Mouse (Mus musculus) liver, embryonic 16.5 days (tissue): ENCODE data around the gene Hspbap1. TPM values are rescaled to one million over a fixed set of nuclear protein-coding genes. Genes with fewer than 3 reads are reported as not detected.

ENCODE experiments used
- ATAC-seq: fragments of 200-750 bp; cut with Nextera tagmentation; 2 replicates; pipeline ENCODE4 v1.8.0; 2017; ENCODE audit warnings: low read depth, mild to moderate bottlenecking, moderate number of reproducible peaks, moderate library complexity
- H3K27ac ChIP-seq: fragments of 300-500 bp; sonication (generic); 2 replicates; pipeline ENCODE4 v1.5.1; 2014; ENCODE audit warnings: mild to moderate bottlenecking, low read length
- H3K27me3 ChIP-seq: fragments of 300-500 bp; sonication (generic); 2 replicates; pipeline ENCODE4 v1.6.1; 2014; ENCODE audit warnings: low read depth, low read length, mixed read lengths; ENCODE audit not compliant: control insufficient read depth, insufficient read depth
- H3K36me3 ChIP-seq: fragments of 300-500 bp; sonication (generic); 2 replicates; pipeline ENCODE4 v1.6.1; 2014; ENCODE audit warnings: mild to moderate bottlenecking; ENCODE audit not compliant: control insufficient read depth, insufficient read depth
- H3K4me1 ChIP-seq: fragments of 300-500 bp; sonication (generic); 2 replicates; pipeline ENCODE4 v1.6.1; 2014; ENCODE audit warnings: low read depth, low read length, mixed read lengths; ENCODE audit not compliant: control insufficient read depth
- H3K4me2 ChIP-seq: fragments of 300-500 bp; sonication (generic); 2 replicates; pipeline ENCODE4 v1.6.1; 2014; ENCODE audit warnings: low read depth, low read length, mixed read lengths
- H3K4me3 ChIP-seq: fragments of 300-500 bp; sonication (generic); 2 replicates; pipeline ENCODE4 v1.5.1; 2014; ENCODE audit warnings: low read depth, mild to moderate bottlenecking, low read length
- H3K9ac ChIP-seq: fragments of 300-500 bp; sonication (generic); 2 replicates; pipeline ENCODE4 v1.6.1; 2014; ENCODE audit warnings: low read depth, low read length
- H3K9me3 ChIP-seq: fragments of 300-500 bp; sonication (generic); replicated peaks from 2 replicates; pipeline ENCODE4 v1.6.1; 2016; ENCODE audit warnings: low read length; ENCODE audit not compliant: control insufficient read depth
- WGBS: fragments of 180-500 bp; shearing (Covaris S2); extraction: QIAGEN DNeasy Blood & Tissue Kit; methylation state at CpG from one replicate; pipeline ENCODE4 v1.1.7; 2014; ENCODE audit not compliant: insufficient replicate concordance; 5-methylcytosine and 5-hydroxymethylcytosine counted together
- polyA plus RNA-seq: library from polyadenylated mRNA; unstranded; fragments of >200 nt; fragmentation: Nextera tagmentation; extraction: Ambion mirVana; gene quantifications from 2 replicates; pipeline ENCODE4 v1.2.1, GENCODE M21; 2015

Gene Hspbap1
- polyA plus RNA-seq, 1 experiment from 2014 or later: 17.2 TPM

- H3K4me1 ChIP-seq: peaks cover 18% of the 10 kb centered on the region
- WGBS: 3% methylated on average over 12 of the region's 12 CpGs
- H3K9me3 ChIP-seq: no peaks in the 10 kb centered on the region
- H3K36me3 ChIP-seq: no peaks in the 10 kb centered on the region
- peaks cover 13% of the 10 kb centered on the region for H3K27me3 ChIP-seq
- peak overlapping the region; percentile 68 for H3K4me3 ChIP-seq
- no peak overlapping the region for H3K27ac ChIP-seq
- peak overlapping the region; percentile 69 for H3K4me2 ChIP-seq
- no peak for ATAC-seq
- H3K9ac ChIP-seq: peak overlapping the region; percentile 65
Observed at GRCm38 (mm10) chr16:35870581-35871047, 100.4 kb downstream of the Hspbap1 start.

- Histone ChIP-seq H3K27ac (no peak within 1 kb of the TSS), H3K9ac (peak within 1 kb of the TSS; percentile 65), H3K4me1 (peaks cover 18% of the 10 kb centered on the region), H3K9me3 (no peaks in the 10 kb centered on the region), H3K4me3 (peak within 1 kb of the TSS; percentile 68), H3K36me3 (no peaks in the 10 kb centered on the region), H3K4me2 (peak within 1 kb of the TSS; percentile 69), H3K27me3 (peaks cover 13% of the 10 kb centered on the region)
- peak; percentile 61 for ATAC-seq
- under 1% methylated on average over 38 of the region's 38 CpGs for WGBS
Observed at GRCm38 (mm10) chr16:35871048-35871851, 101.1 kb downstream of the Hspbap1 start, which contains the start of gene Parp14. Gene Parp14 (minus strand): TSS chr16:35871544.

- no peak overlapping the region for H3K27ac ChIP-seq
- no peak for ATAC-seq
- no peak overlapping the region; the same call in 1 of the 2 replicates for H3K9ac ChIP-seq
- 19% methylated on average over 12 of the region's 12 CpGs for whole genome bisulfite sequencing
- H3K4me3 ChIP-seq: peak overlapping the region; percentile 68
- H3K9me3 ChIP-seq: no peaks in the 10 kb centered on the region
- peaks cover 18% of the 10 kb centered on the region for H3K4me1 ChIP-seq
- peaks cover 13% of the 10 kb centered on the region for H3K27me3 ChIP-seq
- no peaks in the 10 kb centered on the region for H3K36me3 ChIP-seq
- peak overlapping the region; percentile 69 for H3K4me2 ChIP-seq
Observed at GRCm38 (mm10) chr16:35871898-35872297, 101.7 kb downstream of the Hspbap1 start.

- no peak for ATAC-seq
- WGBS: 17% methylated on average over 14 of the region's 14 CpGs
Observed at GRCm38 (mm10) chr16:35872410-35873006, 102.3 kb downstream of the Hspbap1 start.

GRCm38 (mm10) chr16:35874416-35874815 lies 104.2 kb downstream of the Hspbap1 start:
- 16% methylated on average over 3 of the region's 3 CpGs for WGBS
- Histone ChIP-seq H3K27ac (no peak overlapping the region), H3K9me3 (no peaks in the 10 kb centered on the region), H3K27me3 (peaks cover 13% of the 10 kb centered on the region), H3K4me1 (peaks cover 14% of the 10 kb centered on the region), H3K9ac (no peak overlapping the region), H3K4me2 (no peak overlapping the region), H3K36me3 (no peaks in the 10 kb centered on the region), H3K4me3 (no peak overlapping the region)
- ATAC-seq: no peak

More at GRCm38 (mm10) chr16:35872410-35873006, 102.3 kb downstream of the Hspbap1 start:
- peaks cover 13% of the 10 kb centered on the region for H3K27me3 ChIP-seq
- peak overlapping the region; percentile 69 for H3K4me2 ChIP-seq
- peaks cover 18% of the 10 kb centered on the region for H3K4me1 ChIP-seq
- no peak overlapping the region for H3K27ac ChIP-seq
- H3K4me3 ChIP-seq: peak overlapping the region; percentile 68; the same call in 1 of the 2 replicates
- H3K36me3 ChIP-seq: no peaks in the 10 kb centered on the region
- H3K9me3 ChIP-seq: no peaks in the 10 kb centered on the region
- H3K9ac ChIP-seq: no peak overlapping the region

Other genes with a start within 250 kb of the Hspbap1 start
- 0.18 and 0.26 TPM in 2 replicates for gene Sema5b, start 229.2 kb upstream of the Hspbap1 start, polyA plus RNA-seq
- 4.4 and 4.6 TPM in 2 replicates for gene Dirc2, start 1.0 kb upstream of the Hspbap1 start, polyA plus RNA-seq
- 1.4 and 1.5 TPM in 2 replicates for gene Parp14, start 101.2 kb downstream of the Hspbap1 start, polyA plus RNA-seq
- 7.3 and 7.7 TPM in 2 replicates for gene Parp9, start 168.1 kb downstream of the Hspbap1 start, polyA plus RNA-seq
- gene Dtx3l, start 168.8 kb downstream of the Hspbap1 start, polyA plus RNA-seq: 4.7 and 5.5 TPM in 2 replicates
- gene Kpna1, start 208.4 kb downstream of the Hspbap1 start, polyA plus RNA-seq: 31.3 and 34.1 TPM in 2 replicates